17 mouse cellular contexts compared by ENCODE assay signal in the genomic region with DNA sequence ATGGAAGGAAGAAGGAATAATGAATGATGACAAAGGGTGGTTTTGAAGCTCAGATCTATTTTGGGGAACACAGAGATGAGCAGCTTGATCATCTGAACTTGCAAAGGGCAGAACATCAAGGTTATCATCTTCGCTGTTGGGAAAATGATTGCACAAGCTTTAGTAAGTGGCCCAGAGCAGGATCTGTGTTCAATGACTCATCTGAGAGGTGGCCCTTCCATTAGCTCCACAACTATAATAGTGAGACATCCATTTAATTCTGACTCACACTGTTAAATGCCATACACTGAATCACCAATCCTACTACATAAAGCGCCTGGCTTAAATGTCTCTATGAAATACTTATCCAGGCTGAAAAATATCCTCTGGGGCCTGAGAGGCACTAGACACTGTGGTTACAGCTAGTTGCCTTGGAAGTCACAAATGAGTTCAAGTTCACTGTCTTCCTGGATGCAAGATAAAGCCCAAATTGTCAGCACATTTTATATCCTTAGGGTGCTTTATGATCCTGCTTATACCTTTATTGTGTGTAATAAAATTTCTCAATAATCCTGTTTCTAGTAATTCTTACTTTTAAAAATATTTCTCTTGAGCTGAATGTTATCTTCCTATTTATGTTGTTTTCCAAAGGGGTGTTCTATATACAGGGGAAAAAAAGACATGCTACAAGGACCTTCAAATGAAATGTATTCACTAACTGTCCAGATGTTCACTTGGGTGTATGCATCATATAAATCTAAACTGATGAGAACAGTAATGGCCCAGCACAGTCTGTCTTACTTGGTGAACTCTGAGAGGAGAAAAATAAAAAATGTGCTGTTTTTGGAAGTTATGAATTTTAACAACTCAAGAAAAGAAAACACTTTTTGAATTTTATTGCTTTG.
DNase-seq lines count a peak whose midpoint lies in the region; TF ChIP-seq lines count a peak whose summit lies in the region.
"Had no signal": no experiment of that assay in that cellular context is flagged by ENCODE, and none has a peak within 500 bp of the region (broad histone marks: within the 10 kb centered on the region; RNA-seq: fewer than 3 reads in every experiment).

No protein-coding gene starts in this region.

- TF ChIP-seq POLR2A in olfactory bulb, adult 2 months (IDR thresholded peaks at IDR 0.05; ENCODE audit: insufficient read depth, low read depth, low read length) = no peak

- no peaks in the 10 kb centered on the region for H3K36me3 ChIP-seq in C2C12 (ENCODE audit: control insufficient read depth, insufficient read depth)
- H3K36me3 ChIP-seq: heart, embryonic 15.5 days; hindbrain, embryonic 10.5 days; liver, embryonic 12.5 days; midbrain, embryonic 15.5 days; neural tube, embryonic 13.5 days had no signal

- 34% methylated on average over 2 of the region's 2 CpGs for WGBS in olfactory bulb, adult 2 months

- TF ChIP-seq CTCF in gastrocnemius, adult 2 months (IDR thresholded peaks at IDR 0.05) = no peak
- TF ChIP-seq CTCF in C2C12 (IDR thresholded peaks at IDR 0.05; ENCODE audit: control insufficient read depth, insufficient read depth, insufficient read length) = no peak
- TF ChIP-seq CTCF in olfactory bulb, adult 2 months (IDR thresholded peaks at IDR 0.05; ENCODE audit: insufficient read depth, low read depth, low read length) = no peak

- intact Hi-C loops in gastrocnemius, adult 2 months (cut with DNase I) = no loop called here

- H3K4me3 ChIP-seq in gastrocnemius, adult 2 months = no peak overlapping the region
- no peak overlapping the region for H3K4me3 ChIP-seq in C2C12 (ENCODE audit: insufficient read depth, poor library complexity, severe bottlenecking)
- H3K4me3 ChIP-seq in olfactory bulb, adult 2 months (ENCODE audit: insufficient read depth, low read depth, low read length) = no peak overlapping the region
- H3K4me3 ChIP-seq: heart, embryonic 15.5 days; hindbrain, embryonic 10.5 days; liver, embryonic 12.5 days; midbrain, embryonic 15.5 days; neural tube, embryonic 13.5 days had no signal

- no peaks in the 10 kb centered on the region for H3K4me1 ChIP-seq in olfactory bulb, adult 2 months (ENCODE audit: control insufficient read depth, insufficient read depth, low read length)
- H3K4me1 ChIP-seq: heart, embryonic 15.5 days; hindbrain, embryonic 10.5 days; liver, embryonic 12.5 days; midbrain, embryonic 15.5 days; neural tube, embryonic 13.5 days had no signal

- H3K27me3 ChIP-seq in C2C12 (ENCODE audit: control insufficient read depth, insufficient read depth, insufficient read length) = no peaks in the 10 kb centered on the region
- H3K27me3 ChIP-seq: heart, embryonic 15.5 days; liver, embryonic 12.5 days; midbrain, embryonic 15.5 days; neural tube, embryonic 13.5 days had no signal

- DNase-seq in gastrocnemius, adult 2 months = no peak
- DNase-seq in gastrocnemius, adult 8-10 months (ENCODE audit: low spot score in 2 of 2) = no peak
- DNase-seq in adrenal gland, postnatal 36 days = peak; percentile 36 to 40
- no peak for DNase-seq in lung, adult 18-20 months
- no peak for DNase-seq in heart, adult 8-10 months (ENCODE audit: low spot score)
- DNase-seq: cerebellum, postnatal 10 days; kidney, adult 11 months; kidney, postnatal 25 days; left cerebral cortex, postnatal 4 days; thymus, postnatal 36 days had no signal

- no peaks in the 10 kb centered on the region for H3K79me2 ChIP-seq in C2C12 (ENCODE audit: control insufficient read depth, insufficient read depth)

- no peak overlapping the region for H3ac ChIP-seq in C2C12 (ENCODE audit: control insufficient read depth, insufficient read length, low read depth)

- H3K79me3 ChIP-seq in C2C12 (ENCODE audit: low read depth) = no peaks in the 10 kb centered on the region

- peak overlapping the region; percentile 9; the same call in 1 of the 2 replicates for H3K27ac ChIP-seq in gastrocnemius, adult 2 months
- H3K27ac ChIP-seq in olfactory bulb, adult 2 months (ENCODE audit: insufficient read depth, low read depth, low read length) = peak overlapping the region; percentile 90
- H3K27ac ChIP-seq: heart, embryonic 15.5 days; hindbrain, embryonic 10.5 days; liver, embryonic 12.5 days; midbrain, embryonic 15.5 days; neural tube, embryonic 13.5 days had no signal

TF ChIP-seq in C2C12, 6 proteins besides CTCF, POLR2A, EP300 and RAD21:
- no peak for TF ChIP-seq MAX (IDR thresholded peaks at IDR 0.05)
- TF ChIP-seq FOSL1 (IDR thresholded peaks at IDR 0.05; ENCODE audit: insufficient read depth, low read length, poor library complexity, severe bottlenecking) = peak; percentile 97
- no peak for TF ChIP-seq USF1 (IDR thresholded peaks at IDR 0.05; ENCODE audit: low read depth)
- TF ChIP-seq MYOG (IDR thresholded peaks at IDR 0.05; ENCODE audit: control insufficient read depth, extremely low read depth, insufficient read length) = no peak
- no peak for TF ChIP-seq MYOD1 (IDR thresholded peaks at IDR 0.05; ENCODE audit: control insufficient read depth, insufficient read length, low read depth)
- peak; percentile 99 for TF ChIP-seq CEBPB (IDR thresholded peaks at IDR 0.05; ENCODE audit: low read depth)

Comparison
In these comparisons a context has a peak if more than half of its experiments do, and no peak if none do; other contexts are left out.
1. DNase-seq: peak in adrenal gland, postnatal 36 days (2 of 2); none in gastrocnemius, adult 2 months (single experiment), gastrocnemius, adult 8-10 months (0 of 2), lung, adult 18-20 months (0 of 2) and heart, adult 8-10 months (single experiment).